Comparison of ENCODE assay signal across 11 mouse cellular contexts in the genomic region with DNA sequence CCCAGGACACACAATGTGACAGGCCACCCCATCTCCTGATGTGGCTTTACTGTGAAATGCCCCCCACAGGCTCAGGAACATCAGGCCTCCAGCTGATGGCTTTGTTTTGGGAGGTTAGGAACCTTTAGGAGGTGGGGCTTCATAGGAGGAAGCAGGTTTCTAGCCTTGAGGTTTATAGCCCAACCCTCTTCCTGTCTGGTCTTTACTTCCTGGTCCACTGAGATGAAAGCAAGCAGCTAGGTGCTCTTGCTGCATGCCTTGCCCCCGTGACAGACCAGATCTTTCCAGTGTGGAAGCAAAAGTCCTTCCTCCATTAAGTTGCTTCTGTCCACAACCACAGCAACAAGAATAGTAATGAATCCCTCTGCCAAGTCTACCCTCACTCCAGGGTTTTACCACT. TPM values are rescaled to one million over a fixed set of nuclear protein-coding genes. Genes with fewer than 3 reads are reported as not detected.
DNase-seq lines count a peak whose midpoint lies in the region; ATAC-seq and TF ChIP-seq lines count a peak whose summit lies in the region.
"Had no signal": no experiment of that assay in that cellular context is flagged by ENCODE, and none has a peak within 500 bp of the region (broad histone marks: within the 10 kb centered on the region; RNA-seq: fewer than 3 reads in every experiment).

No protein-coding gene starts in this region.

- H3K27ac ChIP-seq in heart, embryonic 13.5 days (replicated peaks): peak overlapping the region; percentile 87
- H3K27ac ChIP-seq in cerebellum, adult 2 months (ENCODE audit: insufficient read depth, low read length): no peak overlapping the region

- 50% methylated on average over 1 of the region's 1 CpGs for WGBS in heart, embryonic 13.5 days
- WGBS in cerebellum, adult 2 months: 81% methylated on average over 1 of the region's 1 CpGs

- H3K4me1 ChIP-seq in heart, embryonic 13.5 days: peaks cover 98% of the 10 kb centered on the region
- peaks cover 6% of the 10 kb centered on the region for H3K4me1 ChIP-seq in cerebellum, adult 2 months (ENCODE audit: control insufficient read depth, insufficient read depth, low read length)

- no peaks in the 10 kb centered on the region for H3K27me3 ChIP-seq in heart, embryonic 13.5 days (replicated peaks)
- H3K27me3 ChIP-seq in cerebellum, adult 2 months (ENCODE audit: control insufficient read depth, insufficient read depth, low read length): no peaks in the 10 kb centered on the region

- no peak for TF ChIP-seq POLR2A in cerebellum, adult 2 months (IDR thresholded peaks at IDR 0.05; ENCODE audit: borderline replicate concordance, insufficient read depth, low read length)

- no peak for TF ChIP-seq CTCF in cerebellum, adult 2 months (IDR thresholded peaks at IDR 0.05; ENCODE audit: borderline replicate concordance, insufficient read depth, low read depth, low read length)

- no peak overlapping the region for H3K4me2 ChIP-seq in heart, embryonic 13.5 days

- peaks cover 4% of the 10 kb centered on the region for H3K36me3 ChIP-seq in heart, embryonic 13.5 days

- no peak overlapping the region for H3K4me3 ChIP-seq in heart, embryonic 13.5 days
- no peak overlapping the region for H3K4me3 ChIP-seq in cerebellum, adult 2 months (replicated peaks; ENCODE audit: insufficient read depth, low read depth, low read length)

- no peaks in the 10 kb centered on the region for H3K9me3 ChIP-seq in heart, embryonic 13.5 days

- DNase-seq in heart, postnatal 4 days: no peak
- peak; percentile 53 for DNase-seq in thymus, postnatal 0 days (ENCODE audit: low spot score)
- DNase-seq in thymus, postnatal 4 days: no peak
- DNase-seq in adrenal gland, postnatal 25 days: no peak
- no peak for DNase-seq in cerebellum, adult 2 months
- DNase-seq: cerebellum, postnatal 14 days; retina, postnatal 1 day had no signal

- ATAC-seq in heart, embryonic 13.5 days (ENCODE audit: extremely low read depth, insufficient number of reproducible peaks, low FRiP score, low TSS enrichment): no peak
- peak; percentile 89 for ATAC-seq in megakaryocyte, adult 5-6 weeks (ENCODE audit: poor library complexity, severe bottlenecking)
- no peak for ATAC-seq in erythroblast, adult 5-6 weeks (replicated peaks; ENCODE audit: low FRiP score, poor library complexity, severe bottlenecking)

- peak overlapping the region; percentile 69 for H3K9ac ChIP-seq in heart, embryonic 13.5 days

RNA-seq across cellular contexts. Expression of a gene that starts 38.0 kb away (rescaled TPM):
- 19.7 and 20.2 TPM in 2 replicates for polyA plus RNA-seq in heart, embryonic 13.5 days (2015; fragmentation: Nextera tagmentation; extraction: Ambion mirVana)
- total RNA-seq in heart, postnatal 4 days (2021): 10 to 100 TPM; 70.1 to 72.6 TPM
- polyA plus RNA-seq in thymus, postnatal 0 days (2015; fragmentation: Nextera tagmentation; extraction: Ambion mirVana): 3.0 and 3.4 TPM in 2 replicates
- total RNA-seq in megakaryocyte, adult 5-6 weeks (2015): 5.2 and 7.4 TPM in 2 replicates
- 10.9 and 11.6 TPM in 2 replicates for total RNA-seq in megakaryocyte, adult 5-6 weeks (2017)
- total RNA-seq in adrenal gland, postnatal 25 days (2021): 54.5 and 79.1 TPM in 2 replicates
- 0.38 and 1.9 TPM in 2 replicates for total RNA-seq in erythroblast, adult 5-6 weeks (2015; ENCODE audit: low replicate concordance)
- 1.2 and 2.6 TPM in 2 replicates for total RNA-seq in erythroblast, adult 5-6 weeks (2017; ENCODE audit: low replicate concordance)
- polyA plus RNA-seq in cerebellum, adult 2 months (2012; rRNA removed): 33.3 and 35.6 TPM in 2 replicates
- total RNA-seq: MEL had no signal
